Mouse (Mus musculus) brain, embryonic 14.5 days (tissue): ENCODE measurements around the gene Sinhcaf.

ENCODE experiments used
- CTCF ChIP-seq: fragments of 200-500 bp; IDR thresholded peaks from 2 replicates; pipeline ENCODE4 v1.5.1; 2012; ENCODE audit warnings: inconsistent platforms, mild to moderate bottlenecking, moderate library complexity, borderline replicate concordance; ENCODE audit not compliant: insufficient read depth, insufficient read length; ENCODE audit errors: extremely low read depth
- POLR2A ChIP-seq: fragments of 200-500 bp; IDR thresholded peaks from 2 replicates; pipeline ENCODE4 v1.6.1; 2012; ENCODE audit warnings: mild to moderate bottlenecking, inconsistent platforms, borderline replicate concordance; ENCODE audit not compliant: poor library complexity, insufficient read depth, insufficient read length, severe bottlenecking; ENCODE audit errors: extremely low read depth

DNA sequence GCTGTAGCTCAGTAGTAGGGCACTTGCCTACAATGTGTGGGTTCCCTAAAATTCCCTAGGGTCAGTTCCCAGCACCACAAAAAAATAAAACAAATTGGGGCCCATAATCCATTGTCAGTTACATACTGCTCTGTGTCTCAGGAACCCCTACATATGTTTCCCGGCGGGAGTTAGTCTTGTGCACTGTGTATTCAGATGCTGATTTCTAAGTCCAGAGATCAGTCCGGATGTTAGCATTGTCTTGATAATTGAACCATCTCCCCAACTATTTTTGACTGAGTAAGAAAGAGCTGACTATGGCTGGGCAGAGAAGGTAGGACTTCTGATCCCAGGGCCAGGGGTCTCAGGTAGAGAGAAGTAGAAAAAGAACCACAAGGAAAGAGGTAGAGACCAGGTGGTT is 10.8 kb upstream of the Sinhcaf start:
- TF ChIP-seq POLR2A (no peak), CTCF (no peak)
